Mouse (Mus musculus): ENCODE data around the gene Atp5f1.

DNA sequence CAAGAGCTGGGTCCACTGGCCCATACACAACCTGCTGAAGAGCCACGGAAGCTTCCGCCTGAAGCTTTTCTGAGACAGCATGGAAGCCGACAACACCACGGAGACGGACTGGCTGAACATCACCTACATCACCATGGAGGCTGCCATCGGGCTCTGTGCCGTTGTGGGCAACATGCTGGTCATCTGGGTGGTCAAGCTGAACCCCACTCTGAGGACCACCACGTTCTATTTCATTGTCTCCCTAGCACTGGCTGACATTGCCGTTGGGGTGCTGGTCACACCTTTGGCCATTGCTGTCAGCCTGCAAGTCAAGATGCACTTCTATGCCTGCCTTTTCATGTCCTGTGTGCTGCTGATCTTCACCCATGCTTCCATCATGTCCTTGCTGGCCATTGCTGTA lies 55.2 kb downstream of the Atp5f1 start:
- TF ChIP-seq CTCF (IDR thresholded peaks at IDR 0.05; ENCODE audit: control insufficient read depth, insufficient read depth, insufficient replicate concordance, low read depth, low read length) (no peak), POLR2A (IDR thresholded peaks at IDR 0.05; ENCODE audit: control insufficient read depth, low read depth, low read length) (no peak)

Measured in testis, adult 2 months (tissue).